ENCODE assay signal across 10 mouse cellular contexts in the genomic region with DNA sequence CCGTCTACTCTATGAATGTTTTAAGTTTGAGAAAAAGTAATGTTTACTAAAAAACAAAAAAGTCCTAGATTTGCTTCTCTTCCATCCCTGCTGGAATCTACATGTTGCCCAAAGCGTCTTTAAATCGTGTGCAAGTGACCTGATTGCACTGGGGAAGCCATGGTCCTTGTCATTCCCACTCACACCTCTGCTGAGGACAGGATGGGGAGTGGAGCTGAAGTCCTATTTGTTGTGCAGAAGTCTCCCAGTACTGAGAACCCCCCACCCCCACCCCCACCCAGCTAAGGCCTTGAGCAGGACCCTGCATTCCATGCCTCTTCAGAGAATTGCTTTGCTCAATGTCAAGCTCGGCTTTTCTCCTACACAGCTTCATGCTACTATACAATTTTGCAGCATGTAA. TPM values are rescaled to one million over a fixed set of nuclear protein-coding genes. Genes with fewer than 3 reads are reported as not detected.
A peak's percentile ranks its signal among the peaks of the same experiment; 100 is the strongest.
DNase-seq lines count a peak whose midpoint lies in the region; ATAC-seq and TF ChIP-seq lines count a peak whose summit lies in the region.
"Had no signal": no experiment of that assay in that cellular context is flagged by ENCODE, and none has a peak within 500 bp of the region (broad histone marks: within the 10 kb centered on the region; RNA-seq: fewer than 3 reads in every experiment).

No protein-coding gene starts in this region.

- H3K27ac ChIP-seq in heart, embryonic 15.5 days = peak overlapping the region; percentile 95
- peak overlapping the region; percentile 91 for H3K27ac ChIP-seq in lung, postnatal 0 days (ENCODE audit: low read length)
- H3K27ac ChIP-seq in limb, embryonic 10.5 days = 0 out of 2 replicates have a peak overlapping the region, but pooled peaks have one; percentile 83
- H3K27ac ChIP-seq in stomach, embryonic 15.5 days = no peak overlapping the region

- TF ChIP-seq EP300 in lung, postnatal 0 days (IDR thresholded peaks at IDR 0.05) = no peak

- no peak for DNase-seq in heart, postnatal 14 days
- DNase-seq in lung, postnatal 0 days (ENCODE audit: low spot score) = no peak
- DNase-seq in lung, postnatal 36 days = no peak
- DNase-seq in limb, embryonic 10.5 days (ENCODE audit: low spot score) = no peak
- no peak for DNase-seq in urinary bladder, postnatal 10 days (ENCODE audit: low spot score)
- no peak for DNase-seq in adrenal gland, postnatal 10 days
- DNase-seq: right cerebral cortex, postnatal 4 days; thymus, postnatal 25 days had no signal

- peaks cover 60% of the 10 kb centered on the region for H3K4me1 ChIP-seq in heart, embryonic 15.5 days (replicated peaks)
- H3K4me1 ChIP-seq in lung, postnatal 0 days (ENCODE audit: insufficient read depth, low read depth, low read length) = peaks cover 11% of the 10 kb centered on the region
- peaks cover 43% of the 10 kb centered on the region for H3K4me1 ChIP-seq in limb, embryonic 10.5 days
- peaks cover 14% of the 10 kb centered on the region for H3K4me1 ChIP-seq in stomach, embryonic 15.5 days

- peaks cover 3% of the 10 kb centered on the region; the same call in 1 of the 2 replicates for H3K36me3 ChIP-seq in heart, embryonic 15.5 days
- H3K36me3 ChIP-seq in lung, postnatal 0 days (ENCODE audit: insufficient read depth, low read length) = no peaks in the 10 kb centered on the region
- no peaks in the 10 kb centered on the region for H3K36me3 ChIP-seq in limb, embryonic 10.5 days
- no peaks in the 10 kb centered on the region for H3K36me3 ChIP-seq in stomach, embryonic 15.5 days

- ATAC-seq in heart, embryonic 15.5 days (replicated peaks; ENCODE audit: insufficient number of reproducible peaks, insufficient read depth, low FRiP score, low read depth) = no peak
- no peak for ATAC-seq in lung, postnatal 0 days
- ATAC-seq in stomach, embryonic 15.5 days (ENCODE audit: insufficient read depth, low FRiP score, low read depth) = no peak

- H3K9ac ChIP-seq in heart, embryonic 15.5 days = peak overlapping the region; percentile 66
- H3K9ac ChIP-seq in lung, postnatal 0 days (replicated peaks; ENCODE audit: low read depth) = no peak overlapping the region
- H3K9ac ChIP-seq in stomach, embryonic 15.5 days = no peak overlapping the region

- H3K27me3 ChIP-seq in heart, embryonic 15.5 days = no peaks in the 10 kb centered on the region
- no peaks in the 10 kb centered on the region for H3K27me3 ChIP-seq in lung, postnatal 0 days (replicated peaks; ENCODE audit: insufficient read depth, low read length)
- H3K27me3 ChIP-seq in limb, embryonic 10.5 days (ENCODE audit: low read depth, poor library complexity, severe bottlenecking) = no peaks in the 10 kb centered on the region
- H3K27me3 ChIP-seq in stomach, embryonic 15.5 days (replicated peaks) = no peaks in the 10 kb centered on the region

- peak overlapping the region; percentile 61 for H3K4me3 ChIP-seq in heart, embryonic 15.5 days
- H3K4me3 ChIP-seq in lung, postnatal 0 days (ENCODE audit: low read depth, low read length) = peak overlapping the region; percentile 59
- H3K4me3 ChIP-seq in limb, embryonic 10.5 days = no peak overlapping the region
- peak overlapping the region; percentile 49; the same call in 1 of the 2 replicates for H3K4me3 ChIP-seq in stomach, embryonic 15.5 days (replicated peaks)

- peak overlapping the region; percentile 63 for H3K4me2 ChIP-seq in heart, embryonic 15.5 days
- H3K4me2 ChIP-seq in lung, postnatal 0 days (replicated peaks; ENCODE audit: low read depth, low read length) = peak overlapping the region; percentile 82
- peak overlapping the region; percentile 74 for H3K4me2 ChIP-seq in stomach, embryonic 15.5 days

- 39% methylated on average over 4 of the region's 4 CpGs for WGBS in heart, embryonic 15.5 days
- 53% methylated on average over 4 of the region's 4 CpGs for WGBS in lung, postnatal 0 days
- 71% methylated on average over 4 of the region's 4 CpGs for WGBS in limb, embryonic 10.5 days
- WGBS in stomach, embryonic 15.5 days = 77% methylated on average over 4 of the region's 4 CpGs

- intact Hi-C loops in heart, postnatal 14 days (cut with DNase I) = no loop called here

- TF ChIP-seq CTCF in lung, postnatal 0 days (IDR thresholded peaks at IDR 0.05) = no peak

- H3K9me3 ChIP-seq in heart, embryonic 15.5 days (replicated peaks) = no peaks in the 10 kb centered on the region
- H3K9me3 ChIP-seq in lung, postnatal 0 days (ENCODE audit: low read length) = no peaks in the 10 kb centered on the region
- no peaks in the 10 kb centered on the region for H3K9me3 ChIP-seq in limb, embryonic 10.5 days (replicated peaks)
- no peaks in the 10 kb centered on the region for H3K9me3 ChIP-seq in stomach, embryonic 15.5 days

RNA-seq across cellular contexts. Expression of gene Ccdc141, which starts 1.2 kb away (rescaled TPM):
- polyA plus RNA-seq in heart, embryonic 15.5 days (2015; fragmentation: Nextera tagmentation; extraction: Ambion mirVana) = 140 and 175 TPM in 2 replicates
- 100 to 1,000 TPM; 213 to 231 TPM for total RNA-seq in heart, postnatal 14 days (2021)
- polyA plus RNA-seq in lung, postnatal 0 days (2015; fragmentation: Nextera tagmentation; extraction: Ambion mirVana) = 31.9 and 37.0 TPM in 2 replicates
- polyA plus RNA-seq in limb, embryonic 10.5 days (2016; fragmentation: Nextera tagmentation; extraction: Ambion mirVana) = 2.1 and 4.4 TPM in 2 replicates
- polyA plus RNA-seq in stomach, embryonic 15.5 days (2015; fragmentation: Nextera tagmentation; extraction: Ambion mirVana) = 8.5 and 9.6 TPM in 2 replicates
- total RNA-seq in adrenal gland, postnatal 10 days (2021) = 10 to 100 TPM; 12.4 to 13.1 TPM
